Mouse (Mus musculus) left cerebral cortex, adult 18-20 months (tissue): ENCODE measurements around the gene Mmrn1. TPM values are rescaled to one million over a fixed set of nuclear protein-coding genes. Genes with fewer than 3 reads are reported as not detected.
A peak's percentile ranks its signal among the peaks of the same experiment; 100 is the strongest.
"Not testable (repeated sequence)": the region's sequence is repeated elsewhere in the genome, so short reads cannot be mapped to it uniquely, and the experiment has no call there.

Source experiments
- DNase-seq, 2 experiments: peaks; one replicate each; pipeline ENCODE4 v3.0.0; 2021 to 2022; ENCODE audit warnings: low spot score in 2 of 2, mixed read lengths in 1 of 2
- long read RNA-seq, 2 experiments: library from polyadenylated mRNA; stranded (forward); transcript quantifications; one replicate each; pipeline ENCODE4 v2.0.0; 2021
- total RNA-seq, 2 experiments: library from RNA; stranded (reverse); gene quantifications; 2 replicates each; pipeline ENCODE4 v1.2.3; 2021

The Mmrn1 gene
- total RNA-seq: not detected
- long read RNA-seq, experiment 1: 0 reads
- long read RNA-seq, experiment 2: 0 reads

DNA sequence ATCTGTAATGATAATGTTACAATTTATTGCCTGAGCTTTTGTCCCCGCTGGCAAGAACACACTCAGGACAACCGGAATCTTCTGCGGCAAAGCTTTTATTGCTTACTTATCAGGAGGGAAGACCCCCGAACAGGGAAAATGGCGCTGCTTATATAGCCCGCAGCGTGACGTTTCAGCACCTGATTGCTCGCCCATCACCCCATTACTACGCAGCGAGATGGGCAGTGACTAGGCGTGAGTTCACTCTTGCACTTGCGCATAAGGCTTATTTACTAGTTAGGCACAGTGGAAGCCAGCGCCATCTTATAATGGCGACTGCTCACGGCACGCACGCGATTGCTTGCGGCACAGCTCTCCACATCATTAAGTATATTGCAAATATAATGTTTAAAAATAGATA, at the start of gene Mmrn1:
Gene Mmrn1, plus strand, starts transcription at position 301 of the 400 bp plus-strand sequence.
- DNase-seq: not testable (repeated sequence)

DNA sequence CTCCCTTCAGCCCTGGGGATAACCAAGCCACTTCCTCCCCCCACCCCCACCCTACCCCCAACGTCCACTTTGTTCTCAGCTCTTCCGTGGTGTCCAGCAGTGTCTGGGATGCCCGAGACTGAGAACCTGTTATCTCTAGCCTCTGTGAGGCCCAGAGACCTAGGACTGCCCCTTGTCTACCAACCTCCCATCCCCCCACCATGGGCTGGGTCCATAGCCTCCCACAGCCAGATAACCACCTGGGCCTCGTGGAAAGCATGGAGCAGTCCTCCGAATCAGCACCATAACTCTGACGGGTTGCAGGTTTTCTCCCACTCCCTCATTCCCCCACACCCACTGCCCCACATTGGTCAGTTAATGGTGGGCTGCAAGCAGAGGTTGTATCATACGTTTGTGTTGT, 44.4 kb upstream of the Mmrn1 start:
- DNase-seq: no peak

DNA sequence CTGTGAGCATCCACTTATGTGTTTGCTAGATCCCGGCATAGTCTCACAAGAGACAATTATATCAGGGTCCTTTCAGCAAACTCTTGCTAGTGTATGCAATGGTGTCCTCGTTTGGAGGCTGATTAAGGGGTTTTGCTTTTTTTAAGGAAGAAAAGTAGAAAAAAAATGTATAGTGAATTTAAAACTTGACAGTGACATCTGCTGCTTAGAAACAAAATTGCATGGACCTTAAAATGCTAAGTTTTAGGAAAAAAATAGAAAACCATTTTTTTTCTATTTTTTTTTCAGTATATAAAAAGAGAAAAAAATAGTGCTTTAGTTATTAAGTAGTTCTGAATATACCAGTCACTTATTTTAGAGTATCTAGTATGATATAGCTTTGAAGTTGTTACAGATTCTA, 43.2 kb upstream of the Mmrn1 start:
- no peak for DNase-seq

DNA sequence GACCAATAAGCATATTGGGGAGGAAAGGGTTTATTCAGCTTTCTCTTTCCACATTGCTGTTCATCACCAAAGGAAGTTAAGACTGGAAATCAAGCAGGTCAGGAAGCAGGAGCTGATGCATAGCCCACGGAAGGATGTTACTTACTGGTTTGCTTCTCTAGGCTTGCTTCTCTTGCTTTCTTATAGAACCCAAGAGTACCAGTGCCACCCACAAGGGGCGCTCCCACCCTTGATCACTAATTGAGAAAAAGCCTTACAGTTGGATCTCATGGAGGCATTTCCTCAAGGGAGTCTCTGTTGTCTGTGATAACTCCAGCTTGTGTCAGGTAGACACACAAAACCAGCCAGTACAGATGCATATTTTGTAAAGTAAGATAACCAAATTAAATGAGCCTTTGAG, 17.5 kb upstream of the Mmrn1 start:
- DNase-seq: no peak

DNA sequence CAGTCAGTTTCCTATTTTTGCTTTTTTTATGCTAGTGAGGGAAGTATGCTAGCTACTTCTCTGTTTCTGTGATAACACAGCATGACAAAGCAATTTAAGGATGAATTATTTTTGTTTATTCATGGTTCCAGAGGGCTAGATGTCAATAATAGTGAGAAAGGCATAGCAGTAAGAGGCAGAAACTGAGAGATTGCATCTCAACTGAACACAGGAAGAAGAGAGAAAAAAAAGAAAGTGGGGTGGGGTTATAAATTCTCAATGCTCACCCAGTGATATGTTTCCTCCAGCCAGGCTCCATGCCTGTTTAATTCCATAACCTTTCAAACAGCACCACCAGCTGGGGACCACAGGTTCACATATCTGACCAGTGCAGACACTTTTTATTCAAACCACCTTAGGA, 6.6 kb downstream of the Mmrn1 start:
- DNase-seq: peak; percentile 4 to 26

DNA sequence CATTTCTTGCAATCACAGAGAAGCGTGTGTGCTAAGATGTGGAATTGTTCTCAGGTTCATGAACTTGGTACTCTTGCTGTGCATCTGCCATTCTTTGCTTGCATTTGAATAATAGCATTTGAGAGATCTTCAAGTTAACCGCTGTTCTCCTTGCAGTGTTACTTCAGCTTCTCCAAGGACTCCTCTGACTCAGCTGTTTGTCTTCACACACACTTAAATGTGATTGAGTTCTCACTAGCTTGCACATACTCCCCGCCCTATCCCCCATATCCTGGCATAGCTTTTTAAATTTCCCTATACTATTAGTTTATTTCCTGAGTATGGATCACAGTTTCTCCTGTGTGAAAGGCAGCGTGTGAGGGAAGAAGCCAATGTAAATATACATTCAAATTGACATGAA, 10.1 kb downstream of the Mmrn1 start:
- DNase-seq: no peak

DNA sequence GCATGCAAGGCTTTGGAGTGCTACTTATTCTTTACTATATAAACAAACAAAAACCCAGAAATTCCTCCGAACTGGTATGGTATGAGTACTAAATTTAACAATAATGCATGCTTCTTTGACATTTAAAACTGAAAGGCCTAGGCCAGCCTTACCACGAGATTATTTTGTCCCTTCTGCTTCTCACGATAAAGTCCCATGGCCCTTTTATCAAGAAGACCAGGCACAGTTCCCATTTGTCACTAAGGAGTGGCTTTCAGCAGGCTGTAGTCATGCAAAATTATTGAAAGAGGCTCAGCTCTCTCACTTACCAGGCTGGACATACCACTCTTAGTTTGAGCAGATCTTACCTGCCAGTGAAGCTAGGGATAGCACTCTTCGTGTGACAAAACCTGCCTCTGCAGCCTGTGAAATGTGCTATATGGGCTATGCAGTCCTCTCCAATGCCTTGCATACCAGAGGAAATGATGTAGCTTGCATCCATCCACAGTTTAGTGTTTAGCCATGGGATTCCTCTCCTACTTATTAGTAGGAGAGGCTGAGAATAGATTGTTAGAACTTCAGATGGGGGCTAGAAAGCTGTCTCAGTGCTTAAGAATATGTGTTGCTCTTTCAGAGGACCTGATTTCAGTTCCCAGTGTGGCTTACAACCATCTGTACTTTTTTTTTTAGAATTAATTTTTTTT, 10.8 kb downstream of the Mmrn1 start:
- DNase-seq: no peak

DNA sequence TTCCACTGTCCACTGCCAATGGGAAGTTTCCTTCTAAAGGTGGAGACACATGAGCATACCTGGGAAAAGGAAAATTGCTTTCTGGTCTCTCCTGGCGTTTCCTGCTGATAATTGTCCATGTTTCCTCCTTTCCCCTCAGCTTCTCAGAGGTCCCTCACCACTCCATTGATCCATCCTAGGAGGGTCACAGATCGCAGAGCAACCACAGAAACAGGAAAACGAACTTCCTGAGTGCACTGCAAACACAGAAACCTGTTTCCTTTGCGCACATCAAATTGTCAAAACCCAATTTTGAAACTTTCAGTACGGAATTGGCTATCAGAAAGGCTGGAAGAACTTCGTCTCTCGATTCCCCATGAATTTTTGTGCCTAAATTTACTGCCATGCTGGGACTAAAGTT, 19.4 kb downstream of the Mmrn1 start:
- no peak for DNase-seq

DNA sequence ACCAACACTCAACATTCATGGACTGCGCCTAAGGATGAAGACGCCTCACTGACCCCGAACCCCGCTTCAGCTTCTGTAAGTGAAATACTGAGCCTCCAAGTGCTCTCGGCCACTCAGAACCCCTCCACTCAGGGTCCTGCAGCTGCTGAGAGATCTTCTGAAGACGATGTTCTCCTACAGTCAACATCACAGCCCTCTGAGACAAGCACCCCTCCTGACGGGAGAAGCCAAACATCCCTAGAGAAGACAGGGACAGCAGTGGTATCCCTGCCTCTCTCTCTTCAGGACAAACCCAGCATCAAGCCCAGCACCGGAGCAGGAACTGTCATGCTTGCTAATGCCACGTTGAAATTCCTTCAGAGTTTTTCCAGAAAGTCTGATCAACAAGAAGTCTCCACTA, 19.8 kb downstream of the Mmrn1 start:
- DNase-seq: no peak

DNA sequence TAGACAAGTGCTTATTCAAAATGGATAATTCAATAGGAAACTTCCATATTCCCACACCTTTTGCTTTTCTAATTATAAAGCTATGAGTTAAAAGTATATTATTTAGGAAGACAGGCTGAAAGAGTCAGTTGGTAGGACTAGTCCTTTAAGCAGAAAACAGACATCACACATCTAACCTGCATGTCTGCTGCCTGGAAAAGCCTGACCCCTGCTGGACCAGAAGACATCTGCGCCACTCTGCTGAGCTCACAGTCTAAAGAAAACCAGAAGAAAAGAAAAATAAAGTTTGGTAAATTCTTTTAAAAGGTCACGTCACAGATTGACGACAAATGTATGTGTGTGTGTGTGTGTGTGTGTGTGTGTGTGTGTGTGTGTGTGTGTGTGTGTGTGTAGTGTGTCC, 25.6 kb downstream of the Mmrn1 start:
- DNase-seq: peak; percentile 56

DNA sequence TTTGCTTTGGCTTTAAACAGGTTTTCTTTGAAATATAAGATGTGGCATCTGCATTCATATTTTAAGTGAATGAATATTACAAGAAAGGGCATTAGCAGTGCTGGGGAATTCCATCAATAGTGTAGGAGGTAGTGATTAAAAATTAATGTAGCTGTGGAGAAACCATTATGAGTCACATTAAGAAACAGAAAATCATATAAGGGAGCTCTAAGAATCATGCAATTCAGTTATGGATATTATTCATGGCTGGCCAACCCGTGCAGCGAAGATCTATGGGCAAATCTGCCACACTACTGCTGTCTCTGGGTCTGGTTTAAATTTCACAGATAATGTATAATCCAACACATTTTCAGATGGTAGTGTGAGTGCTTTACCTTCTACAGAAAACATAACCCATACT, 36.5 kb downstream of the Mmrn1 start:
- DNase-seq: no peak

DNA sequence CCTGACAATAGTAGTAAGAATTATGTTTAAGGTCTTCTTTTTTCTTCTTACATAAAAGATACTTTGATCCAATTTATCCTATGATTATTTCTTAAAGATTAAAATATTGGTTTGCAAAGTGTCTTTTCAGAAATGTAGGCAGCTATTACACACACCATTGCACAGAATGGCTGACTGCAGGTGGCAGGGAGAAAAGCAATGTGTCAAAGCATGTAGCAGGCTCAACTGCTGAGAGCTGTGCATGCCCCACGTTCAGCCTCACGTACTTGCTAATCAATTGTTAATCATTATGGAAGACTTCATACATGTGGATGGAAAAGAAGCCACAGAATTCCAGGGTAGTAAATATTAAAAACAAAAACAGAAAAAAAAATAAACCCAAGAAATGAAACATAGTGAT, 37.1 kb downstream of the Mmrn1 start:
- no peak for DNase-seq

DNA sequence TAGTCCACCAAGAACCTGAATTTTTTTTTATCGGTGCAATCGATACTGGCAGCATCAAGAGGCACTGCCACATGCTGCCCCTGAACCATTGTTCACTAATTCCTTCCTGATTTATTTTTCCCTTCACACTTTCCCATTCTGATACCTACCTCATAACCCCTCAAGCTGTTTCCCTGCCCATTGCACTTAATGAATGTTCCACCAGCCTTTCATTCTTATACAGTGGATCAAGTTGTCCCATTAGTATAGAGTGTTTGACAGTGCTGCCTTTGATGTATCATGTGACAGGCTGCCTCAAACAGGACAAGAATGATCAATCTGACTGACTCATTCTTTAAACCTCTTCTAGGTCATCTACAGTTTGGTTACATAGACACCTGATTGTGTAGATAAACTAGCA, 37.9 kb downstream of the Mmrn1 start:
- no peak for DNase-seq

DNA sequence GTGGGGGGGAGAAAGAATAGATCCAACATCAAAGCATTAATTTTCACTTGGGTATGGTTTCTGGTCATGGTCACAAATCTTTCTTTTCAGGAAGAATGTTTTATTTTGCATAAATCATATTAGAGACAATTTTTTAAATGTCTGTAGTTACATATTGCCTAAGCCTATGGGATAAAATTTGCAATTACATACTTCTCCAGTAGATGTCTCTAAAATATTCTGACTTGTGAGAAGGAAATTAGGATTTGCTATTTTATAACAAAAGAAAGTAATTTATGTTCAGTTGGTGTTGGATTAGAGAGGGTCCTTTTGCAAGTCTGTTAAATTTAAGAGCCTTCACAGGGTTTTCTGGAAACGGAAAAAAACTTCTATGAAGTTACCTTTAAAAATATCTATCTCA, 39.0 kb downstream of the Mmrn1 start:
- DNase-seq: no peak

DNA sequence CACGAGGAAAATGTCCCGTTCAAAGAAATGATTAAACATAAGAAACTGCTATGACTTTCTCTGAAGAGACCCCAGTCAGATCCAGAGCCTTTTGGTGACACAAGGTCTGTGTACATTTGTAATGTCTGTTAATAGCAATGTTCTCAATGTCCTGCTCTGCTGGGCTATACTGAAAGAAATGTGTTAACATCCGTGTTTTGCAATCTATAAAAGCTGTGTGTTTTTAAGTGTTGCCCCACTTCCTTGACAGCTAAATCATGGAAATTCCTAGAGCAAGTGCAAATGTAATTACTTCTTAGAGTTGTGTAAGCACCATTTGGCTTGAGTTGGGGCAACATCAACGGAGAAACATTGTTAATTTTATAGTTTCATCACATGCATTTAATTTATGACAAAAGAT, 42.2 kb downstream of the Mmrn1 start:
- DNase-seq: no peak

DNA sequence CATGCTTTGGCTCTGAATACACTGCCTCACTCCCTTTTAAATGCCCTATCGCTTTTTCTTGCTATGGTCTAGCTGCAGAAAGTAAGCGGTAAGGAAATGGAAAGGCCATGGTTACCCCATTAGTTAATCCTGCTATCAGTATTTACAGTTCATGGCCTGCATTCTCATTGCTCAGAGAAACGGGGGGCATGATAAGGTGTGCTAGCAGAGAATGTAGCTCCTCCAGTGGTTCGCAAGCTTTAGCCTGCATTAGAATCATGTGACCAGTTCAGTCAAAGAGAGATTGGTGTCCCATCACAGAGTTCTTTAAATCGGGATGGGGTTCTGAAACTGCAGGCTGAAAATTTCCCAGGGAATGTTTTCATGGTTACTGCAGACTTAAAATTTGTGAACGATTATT, 44.6 kb downstream of the Mmrn1 start:
- DNase-seq: no peak

DNA sequence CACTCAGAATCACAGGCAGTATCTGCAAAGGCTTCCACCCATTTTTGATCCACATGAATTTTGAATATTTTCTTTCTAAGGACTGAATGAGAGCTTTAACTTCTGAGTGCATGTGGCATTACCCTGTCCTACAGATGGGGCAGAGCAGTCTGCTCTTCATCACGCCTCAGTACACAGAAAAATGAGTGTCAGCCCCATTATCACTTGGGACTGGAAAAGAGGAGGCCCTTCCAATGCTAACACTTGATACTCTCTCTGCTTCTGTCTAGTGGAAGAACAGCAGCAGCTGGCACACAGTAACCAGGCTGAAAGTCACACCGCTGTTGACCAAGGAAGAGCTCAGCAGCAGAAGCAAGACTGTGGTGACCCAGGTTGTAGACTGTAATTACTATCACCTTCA, 46.0 kb downstream of the Mmrn1 start:
- no peak for DNase-seq

DNA sequence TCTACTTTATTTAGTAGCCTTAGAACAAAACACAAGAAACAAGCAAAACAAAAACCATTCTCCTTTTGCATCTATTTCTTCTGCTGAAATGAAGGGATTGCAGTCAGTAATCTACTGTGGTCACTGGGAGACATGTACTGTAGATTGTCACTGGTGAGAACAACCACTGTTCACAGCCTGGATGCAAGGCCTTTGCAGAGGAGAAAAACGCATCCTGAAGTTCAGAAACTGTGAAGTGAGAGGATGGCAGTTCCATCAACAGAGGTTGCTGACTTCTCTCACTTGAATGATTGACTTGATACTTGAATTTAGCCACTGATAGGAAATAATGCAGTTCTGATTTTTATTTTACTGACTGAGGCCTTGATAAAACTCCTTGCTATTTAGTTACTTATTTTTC, 53.8 kb downstream of the Mmrn1 start:
- no peak for DNase-seq

DNA sequence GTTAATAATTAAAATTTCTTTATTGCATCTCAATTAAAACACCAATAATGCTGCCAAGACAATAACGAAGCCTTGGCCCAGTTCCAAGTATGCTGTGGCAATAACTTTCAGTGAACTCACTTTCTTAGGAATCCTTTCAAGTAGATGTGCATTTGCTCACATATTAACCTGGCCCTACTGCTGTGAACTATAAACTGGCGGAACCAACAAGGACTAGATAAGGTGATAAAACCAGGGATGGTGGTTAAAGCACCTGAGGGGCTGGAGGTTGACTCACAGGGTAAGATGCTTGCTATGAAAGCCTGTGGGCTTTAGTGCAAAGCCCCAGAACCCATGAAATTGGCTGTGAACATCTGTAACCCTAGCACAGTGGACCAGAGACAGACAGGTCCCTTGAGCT, 54.3 kb downstream of the Mmrn1 start:
- DNase-seq: no peak

DNA sequence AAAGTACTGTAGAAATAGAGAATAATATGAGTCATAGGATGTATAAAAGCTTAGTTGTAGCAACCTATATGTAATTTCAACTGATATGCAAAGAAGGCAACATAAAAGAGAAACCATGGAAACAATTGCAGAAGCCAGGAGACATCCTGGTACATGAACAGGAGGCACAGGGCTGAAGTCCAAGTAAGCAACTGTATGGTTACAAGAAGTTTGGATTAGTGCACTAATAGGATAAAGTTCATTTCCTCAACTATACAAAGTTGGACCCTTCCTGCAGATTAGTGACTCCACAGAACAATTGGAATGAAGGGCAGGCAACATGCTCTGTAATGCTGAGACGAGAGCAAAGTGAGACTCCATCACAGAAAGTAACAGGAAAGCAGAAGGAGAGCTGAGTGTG, 59.6 kb downstream of the Mmrn1 start:
- no peak for DNase-seq

DNA sequence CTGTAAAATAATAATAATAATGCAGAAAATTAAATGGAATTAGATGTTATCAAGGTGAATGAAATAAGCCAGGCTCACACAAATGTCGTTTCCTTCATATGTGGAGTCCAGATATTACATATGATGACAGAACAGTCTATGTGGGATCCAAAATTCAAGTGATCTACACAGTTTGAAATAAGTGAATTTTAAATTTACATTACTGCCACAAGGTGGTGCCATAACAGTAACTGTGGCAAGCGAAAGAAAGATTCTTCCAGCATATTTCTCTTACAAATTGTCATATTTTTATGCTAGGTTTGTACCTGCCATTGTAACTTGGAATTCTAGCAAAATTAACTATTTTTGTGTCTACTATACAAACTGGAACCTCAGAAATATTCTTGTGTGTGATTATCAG, 61.1 kb downstream of the Mmrn1 start:
- DNase-seq: no peak

DNA sequence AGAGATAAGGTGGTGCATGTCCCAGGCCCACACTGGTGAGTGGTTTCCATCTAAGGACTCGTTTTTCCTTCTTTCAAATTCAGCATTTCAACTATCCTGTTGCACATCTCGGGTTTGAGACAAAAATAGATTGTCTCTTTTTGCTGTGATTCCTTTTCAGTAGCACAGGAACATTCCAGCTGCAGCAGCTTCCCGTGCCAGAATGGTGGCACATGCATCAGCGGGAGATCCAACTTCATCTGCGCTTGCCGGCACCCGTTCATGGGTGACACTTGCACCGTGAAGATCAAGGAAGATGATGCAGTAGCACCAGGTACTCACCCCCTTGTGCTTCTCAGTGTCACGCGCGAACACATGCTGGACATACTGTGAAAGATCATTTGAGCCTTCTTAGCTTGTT, 62.1 kb downstream of the Mmrn1 start:
- peak; percentile 7 to 8 for DNase-seq

DNA sequence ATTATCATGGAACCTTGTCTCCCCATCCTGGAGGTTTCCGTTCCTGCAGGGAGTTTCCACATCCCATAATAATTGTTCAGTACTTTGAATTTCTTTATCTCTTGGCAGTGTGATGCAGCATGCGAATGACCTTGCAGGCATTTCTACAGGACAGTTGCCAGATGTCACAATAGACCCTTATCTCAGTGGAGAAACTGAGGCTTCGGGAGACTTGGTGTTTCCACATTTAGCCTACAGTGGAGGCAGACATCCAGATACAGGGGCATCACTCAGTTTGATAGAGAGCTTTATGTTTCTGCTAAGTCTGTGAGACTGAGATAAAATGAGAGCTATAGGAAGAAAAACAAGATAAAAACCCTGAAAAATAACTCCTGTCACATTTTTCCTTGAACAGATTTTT, 63.0 kb downstream of the Mmrn1 start:
- DNase-seq: no peak

DNA sequence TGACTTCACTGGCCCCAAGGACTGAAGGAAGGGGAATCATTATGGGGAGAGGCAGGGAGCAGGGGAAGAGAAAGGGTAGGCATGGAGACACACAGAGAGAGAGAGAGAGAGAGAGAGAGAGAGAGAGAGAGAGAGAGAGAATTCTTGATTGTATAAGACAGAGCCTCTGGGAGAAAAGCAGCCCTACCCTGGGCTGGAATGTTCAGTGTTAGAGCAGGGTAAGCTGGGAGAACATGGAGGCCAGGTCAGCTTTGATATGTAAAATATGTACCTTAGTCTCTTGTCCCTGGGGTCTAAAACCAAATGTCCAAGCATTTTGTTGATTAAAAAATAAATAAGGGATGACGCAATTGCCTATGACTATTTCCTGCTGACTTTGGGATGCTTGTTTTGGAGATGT, 67.6 kb downstream of the Mmrn1 start:
- no peak for DNase-seq
